Mouse (Mus musculus): ENCODE measurements around the gene Fbxl13.

DNA sequence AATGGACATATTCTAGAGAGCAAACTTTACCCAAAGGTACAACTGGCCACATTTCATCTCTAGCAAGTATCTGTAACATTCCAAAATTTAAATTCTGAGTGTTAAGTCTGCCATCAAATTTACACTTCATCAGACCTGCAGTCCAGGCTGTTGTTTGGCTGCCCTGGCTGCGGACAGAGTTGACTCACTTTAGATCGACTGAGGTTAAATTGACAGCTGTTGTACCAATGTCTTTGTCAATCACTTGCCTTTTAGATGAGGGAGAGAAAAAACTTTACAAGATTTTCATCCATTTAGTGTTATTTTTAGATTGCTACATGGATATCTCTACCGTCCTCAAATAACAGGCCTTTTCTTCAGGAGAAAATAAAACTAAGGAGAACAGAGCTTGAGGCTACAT is 126.3 kb downstream of the Fbxl13 start:
- TF ChIP-seq CTCF (IDR thresholded peaks at IDR 0.05; ENCODE audit: low read depth) = no peak
- no peak for TF ChIP-seq EP300 (IDR thresholded peaks at IDR 0.05; ENCODE audit: low read depth)

Measured in liver, embryonic 14.5 days (tissue).